Mouse (Mus musculus) embryonic fibroblast, embryonic 13.5 days (primary cell): Measurements from ENCODE around the gene Fgf18. TPM values are rescaled to one million over a fixed set of nuclear protein-coding genes. Genes with fewer than 3 reads are reported as not detected.

Experiments used
- H3K27ac ChIP-seq: 2 replicates; pipeline ENCODE4 v1.5.1; 2012; ENCODE audit warnings: low read length, control low read depth, inconsistent platforms; ENCODE audit not compliant: insufficient read depth
- H3K4me1 ChIP-seq: 2 replicates; pipeline ENCODE4 v1.6.1; 2011; ENCODE audit warnings: low read length; ENCODE audit not compliant: control insufficient read depth, insufficient read depth
- H3K4me3 ChIP-seq: 2 replicates; pipeline ENCODE4 v1.5.1; 2011; ENCODE audit warnings: mild to moderate bottlenecking, control low read depth, low read length; ENCODE audit not compliant: insufficient read depth
- CTCF ChIP-seq: IDR thresholded peaks from 2 replicates; pipeline ENCODE4 v1.5.1; 2011; ENCODE audit warnings: mild to moderate bottlenecking, control low read depth, low read length, moderate library complexity, borderline replicate concordance; ENCODE audit not compliant: insufficient read depth
- POLR2A ChIP-seq: IDR thresholded peaks from 2 replicates; pipeline ENCODE4 v1.6.1; 2011; ENCODE audit warnings: low read depth, mild to moderate bottlenecking, control low read depth, low read length, moderate library complexity
- polyA plus RNA-seq: library from polyadenylated mRNA; stranded (reverse); fragments of >200 nt; gene quantifications from 2 replicates; pipeline ENCODE4 v1.2.4, GENCODE M21; 2011; ENCODE audit warnings: low read depth; ENCODE audit not compliant: missing spikeins, insufficient read length

Gene Fgf18
- polyA plus RNA-seq, 1 experiment: 8.3 TPM

DNA sequence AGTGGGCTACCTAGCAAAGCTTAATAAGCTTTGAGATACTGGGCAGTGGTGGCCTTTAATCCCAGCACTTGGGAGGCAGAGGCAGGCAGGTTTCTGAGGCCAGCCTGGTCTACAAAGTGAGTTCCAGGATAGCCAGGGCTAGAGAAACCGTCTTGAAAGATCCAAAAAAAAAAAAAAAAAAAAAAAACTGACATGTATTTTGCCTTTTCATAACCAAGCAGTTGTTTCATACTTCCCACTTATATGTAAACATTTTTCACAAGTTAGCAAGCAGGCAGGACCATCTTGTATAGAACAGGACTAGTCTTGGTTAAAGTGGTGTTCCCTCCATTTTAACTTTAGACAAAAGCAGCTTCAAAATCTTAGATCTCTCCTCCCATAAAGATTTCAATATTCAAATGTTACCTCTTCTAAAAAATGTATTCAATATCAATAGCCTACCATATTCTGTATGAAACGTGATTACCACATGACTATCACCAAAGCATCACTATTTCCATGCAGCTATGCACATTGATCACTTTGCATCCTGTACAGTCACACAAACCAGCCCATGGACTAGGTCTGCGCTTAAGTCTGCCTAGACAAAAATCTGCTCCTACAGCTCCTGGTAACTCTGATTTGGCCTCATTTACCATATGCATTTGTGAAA is 4.1 kb upstream of the Fgf18 start:
- no peak for TF ChIP-seq POLR2A
- no peak for TF ChIP-seq CTCF
- Histone ChIP-seq H3K4me3 (no peak overlapping the region), H3K27ac (no peak overlapping the region), H3K4me1 (peaks cover 2% of the 10 kb centered on the region; the same call in 1 of the 2 replicates)

DNA sequence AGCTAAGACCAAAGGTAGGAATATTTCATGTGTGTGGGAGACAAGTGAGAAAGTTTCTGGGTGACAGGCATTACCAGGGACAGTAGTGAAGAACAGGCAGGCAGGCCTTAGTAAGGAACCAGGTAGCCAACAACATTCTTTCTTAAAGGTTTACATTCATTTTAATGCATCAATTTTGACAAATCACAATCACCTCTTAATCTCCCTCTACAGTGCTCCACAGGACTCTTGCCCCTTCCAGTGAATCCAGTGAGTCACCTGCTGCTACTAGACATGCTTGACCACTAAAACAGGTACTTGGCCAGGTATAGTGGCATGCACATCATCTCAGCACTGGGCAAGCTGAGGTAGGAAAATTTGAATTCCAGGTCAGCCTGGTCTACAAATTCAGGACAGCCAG is 3.2 kb upstream of the Fgf18 start:
- H3K4me1 ChIP-seq: peaks cover 3% of the 10 kb centered on the region; the same call in 1 of the 2 replicates
- TF ChIP-seq CTCF (no peak), POLR2A (no peak)
- H3K27ac ChIP-seq: no peak overlapping the region
- no peak overlapping the region for H3K4me3 ChIP-seq

DNA sequence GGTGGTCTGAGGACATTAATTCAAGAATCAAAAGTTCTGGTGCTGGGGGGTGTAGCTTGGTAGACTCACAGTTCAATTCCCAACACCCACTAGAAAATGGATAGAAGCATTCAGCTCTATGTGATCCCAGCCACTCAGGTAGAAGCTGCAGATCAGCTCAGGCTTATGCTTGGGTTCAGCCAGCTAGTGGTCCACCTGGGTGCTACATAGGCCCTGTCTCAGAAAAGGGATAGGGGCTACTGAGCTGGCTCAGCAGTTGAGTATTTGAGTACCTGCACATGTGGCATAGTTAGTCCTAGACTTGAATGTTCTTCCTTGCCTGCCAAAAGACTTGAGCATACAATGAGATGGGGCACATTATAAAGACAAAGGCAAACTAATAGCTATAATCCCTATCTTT is 2.3 kb upstream of the Fgf18 start:
- Histone ChIP-seq H3K4me1 (peaks cover 3% of the 10 kb centered on the region; the same call in 1 of the 2 replicates), H3K4me3 (no peak overlapping the region), H3K27ac (no peak overlapping the region)
- TF ChIP-seq CTCF (no peak), POLR2A (no peak)

DNA sequence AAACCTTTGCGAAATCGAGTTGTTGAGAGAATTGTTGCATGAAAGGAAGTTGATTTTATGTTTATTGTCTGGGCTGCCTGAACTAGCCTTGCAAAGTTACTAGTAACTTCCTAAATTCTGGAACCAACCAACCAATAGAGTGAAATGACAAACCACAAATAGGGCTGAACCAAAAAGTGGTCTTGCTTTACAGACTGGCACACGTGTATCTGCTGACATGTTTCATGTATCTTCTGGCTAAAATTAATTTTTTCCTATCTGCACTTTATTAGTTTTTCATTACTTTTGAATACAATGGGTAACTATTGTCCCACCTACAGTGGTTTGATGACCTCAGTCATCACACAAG is 1.9 kb upstream of the Fgf18 start:
- Histone ChIP-seq H3K27ac (no peak overlapping the region), H3K4me3 (no peak overlapping the region), H3K4me1 (peaks cover 3% of the 10 kb centered on the region; the same call in 1 of the 2 replicates)
- TF ChIP-seq CTCF (no peak), POLR2A (no peak)

DNA sequence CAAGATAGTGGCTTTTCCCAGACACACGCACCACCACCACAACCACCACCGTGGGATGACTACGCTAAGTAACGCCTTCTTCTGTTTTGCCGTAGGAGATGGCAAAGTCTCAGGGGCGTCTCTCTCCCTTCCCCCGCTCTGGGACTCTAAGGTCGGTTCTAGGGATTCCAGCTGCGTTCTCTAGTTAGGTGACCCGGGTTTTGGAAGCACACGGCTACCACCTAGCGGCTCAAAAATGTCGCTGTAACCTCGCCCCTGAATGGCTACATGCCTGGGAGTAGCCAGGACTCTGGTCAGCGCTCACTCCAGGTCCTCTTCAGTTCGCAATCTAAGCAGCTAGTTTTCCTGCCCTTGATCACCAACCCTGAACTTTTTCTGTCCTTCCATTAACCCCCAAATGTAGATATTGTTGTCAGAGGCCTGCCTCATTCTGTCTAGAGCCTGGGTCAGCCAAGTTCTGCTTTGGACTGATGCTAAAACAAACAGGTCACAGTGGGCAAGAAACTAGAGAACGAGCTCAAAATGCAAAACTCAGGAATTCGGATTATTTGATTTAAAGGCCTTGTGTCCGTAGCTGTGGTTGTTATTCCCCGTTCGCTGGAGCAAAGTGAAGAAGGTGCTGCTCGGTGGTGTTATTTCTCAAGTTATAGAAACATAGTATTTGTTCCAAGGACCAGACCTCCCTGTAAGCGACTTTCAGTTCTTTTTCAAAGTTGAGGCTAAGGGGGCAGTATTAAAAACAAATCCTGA is 1.3 kb upstream of the Fgf18 start:
- Histone ChIP-seq H3K27ac (peak overlapping the region; percentile 19; the same call in 1 of the 2 replicates), H3K4me3 (no peak overlapping the region), H3K4me1 (peaks cover 3% of the 10 kb centered on the region; the same call in 1 of the 2 replicates)
- TF ChIP-seq CTCF (peak; percentile 69), POLR2A (peak; percentile 41; the same call in 1 of the 2 replicates)

DNA sequence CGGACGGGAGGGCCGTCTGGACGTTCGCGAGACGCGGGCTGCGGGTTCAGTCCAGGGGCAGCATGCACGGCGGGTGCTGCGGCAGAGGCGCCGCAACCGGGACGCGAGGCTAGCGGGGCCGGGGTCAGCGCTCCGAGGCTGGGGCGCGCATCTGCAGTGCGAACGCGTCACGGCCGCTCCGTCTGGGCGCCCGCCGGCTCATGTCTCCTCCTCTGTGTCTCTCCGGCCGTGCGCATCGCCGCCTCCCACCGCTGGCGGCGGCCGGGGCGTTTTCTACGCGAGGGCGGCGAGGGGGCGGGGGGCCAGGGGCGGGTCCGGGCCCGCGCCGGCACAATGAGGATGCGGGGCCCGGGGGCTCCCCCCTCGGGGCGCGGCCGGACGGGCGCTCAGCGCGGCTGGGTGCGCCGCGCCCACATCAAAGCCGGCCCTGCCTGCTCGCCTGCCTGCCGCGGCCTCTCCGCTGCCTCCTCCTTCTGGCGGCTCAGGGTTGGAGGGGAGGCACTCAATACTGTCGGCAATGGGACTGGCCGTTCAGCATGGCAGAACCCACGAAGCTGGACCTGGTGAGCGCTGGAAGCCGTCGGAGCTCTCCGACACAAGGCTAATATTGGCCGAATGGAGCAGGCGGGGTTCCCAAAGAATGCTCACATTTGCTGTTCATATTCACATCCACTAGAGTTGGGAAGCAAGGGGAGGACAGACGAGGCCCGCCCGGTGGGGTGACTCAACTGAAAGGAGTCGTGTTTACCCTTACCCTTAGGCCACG is 555 bp upstream of the Fgf18 start:
- TF ChIP-seq POLR2A: peak; percentile 31; the same call in 1 of the 2 replicates
- TF ChIP-seq CTCF: no peak
- Histone ChIP-seq H3K4me1 (peaks cover 3% of the 10 kb centered on the region; the same call in 1 of the 2 replicates), H3K4me3 (peak overlapping the region; percentile 4; the same call in 1 of the 2 replicates)

DNA sequence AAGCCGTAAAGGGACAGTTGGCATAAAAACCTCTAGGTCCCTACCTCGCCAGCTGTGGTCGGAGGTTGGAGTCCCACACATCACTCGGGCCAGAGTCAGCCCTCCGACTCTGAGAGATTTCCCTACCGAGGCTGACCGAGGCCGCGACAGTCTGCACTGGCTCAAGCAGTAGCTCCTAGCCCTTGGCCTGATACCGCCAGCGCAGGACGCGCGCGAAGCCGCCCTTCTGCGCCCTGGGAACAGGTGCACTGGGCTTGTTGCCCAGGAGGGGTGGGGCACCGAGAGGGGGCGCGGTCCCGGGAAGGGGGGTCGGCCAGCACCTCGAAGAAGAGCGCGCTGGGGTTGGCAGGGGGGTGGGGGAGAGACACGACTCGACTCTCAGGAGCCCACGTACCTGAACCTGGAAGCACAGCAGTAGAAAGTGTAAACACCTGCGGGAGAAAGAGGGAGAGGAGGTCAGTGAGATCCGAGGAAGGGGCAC is 509 bp downstream of the Fgf18 start:
- H3K27ac ChIP-seq: no peak overlapping the region
- H3K4me3 ChIP-seq: peak overlapping the region; percentile 32
- peaks cover 3% of the 10 kb centered on the region; the same call in 1 of the 2 replicates for H3K4me1 ChIP-seq
- TF ChIP-seq CTCF: no peak
- no peak for TF ChIP-seq POLR2A

More for the DNA sequence above, 555 bp upstream of the Fgf18 start:
- H3K27ac ChIP-seq: peak overlapping the region; percentile 19; the same call in 1 of the 2 replicates

DNA sequence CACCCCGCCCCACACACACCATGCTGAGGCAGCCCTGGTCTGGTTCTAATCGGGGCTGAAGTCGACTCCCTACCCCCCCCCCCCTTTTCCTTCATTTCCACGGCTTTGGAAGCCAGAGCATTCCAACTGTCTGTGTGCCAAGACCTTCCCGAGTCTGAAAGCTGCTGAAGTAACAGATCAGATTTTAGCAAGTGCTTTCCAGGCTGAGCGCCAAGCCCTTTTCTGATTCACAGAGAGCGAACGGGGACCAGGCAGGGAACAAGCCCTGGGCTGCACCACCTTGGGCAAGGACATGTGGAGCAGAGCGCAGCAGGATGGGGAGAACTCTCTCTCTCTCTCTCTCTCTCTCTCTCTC is 1.1 kb downstream of the Fgf18 start:
- no peak overlapping the region for H3K4me3 ChIP-seq
- peaks cover 3% of the 10 kb centered on the region; the same call in 1 of the 2 replicates for H3K4me1 ChIP-seq
- TF ChIP-seq POLR2A: no peak
- TF ChIP-seq CTCF: no peak
- H3K27ac ChIP-seq: no peak overlapping the region
